Mouse (Mus musculus): Measurements from ENCODE around the gene Paics. TPM values are rescaled to one million over a fixed set of nuclear protein-coding genes. Genes with fewer than 3 reads are reported as not detected.
A peak's percentile ranks its signal among the peaks of the same experiment; 100 is the strongest.
"Not testable (repeated sequence)": the region's sequence is repeated elsewhere in the genome, so short reads cannot be mapped to it uniquely, and the experiment has no call there.

Paics gene
- 5.9 and 6.1 TPM in 2 replicates for polyA plus RNA-seq (2012; rRNA removed)

GRCm38 (mm10) chr5:76951106-76952027, at the start of gene Paics, which contains the start of gene Ppat:
Paics (plus strand) TSS chr5:76951307.
Ppat (minus strand) TSS chr5:76951578.
- peak within 1 kb of the TSS; percentile 80 for H3K27ac ChIP-seq (ENCODE audit: insufficient read depth, low read depth, low read length)
- under 1% methylated on average over 81 of the region's 81 CpGs for WGBS
- TF ChIP-seq CTCF (IDR thresholded peaks at IDR 0.05; ENCODE audit: extremely low read depth, insufficient read length, insufficient replicate concordance, low read depth, low read length): no peak
- TF ChIP-seq POLR2A (IDR thresholded peaks at IDR 0.05; ENCODE audit: low read depth, low read length): peak; percentile 40; the same call in 1 of the 2 replicates
- no peaks in the 10 kb centered on the region; the same call in 1 of the 2 replicates for H3K36me3 ChIP-seq (ENCODE audit: control insufficient read depth, insufficient read depth, low read length)
- H3K4me3 ChIP-seq (ENCODE audit: low read depth, low read length): peak within 1 kb of the TSS; percentile 73
- H3K27me3 ChIP-seq (ENCODE audit: control insufficient read depth, insufficient read depth, low read length): no peaks in the 10 kb centered on the region
- H3K4me1 ChIP-seq (ENCODE audit: control insufficient read depth, insufficient read depth, insufficient read length, low read length): peaks cover 10% of the 10 kb centered on the region; the same call in 1 of the 2 replicates

- no peak for TF ChIP-seq POLR2A (IDR thresholded peaks at IDR 0.05; ENCODE audit: low read depth, low read length)
- no peak for TF ChIP-seq CTCF (IDR thresholded peaks at IDR 0.05; ENCODE audit: extremely low read depth, insufficient read length, insufficient replicate concordance, low read depth, low read length)
- H3K27ac ChIP-seq (ENCODE audit: insufficient read depth, low read depth, low read length): no peak overlapping the region
- no peaks in the 10 kb centered on the region for H3K27me3 ChIP-seq (ENCODE audit: control insufficient read depth, insufficient read depth, low read length)
- no peaks in the 10 kb centered on the region; the same call in 1 of the 2 replicates for H3K4me1 ChIP-seq (ENCODE audit: control insufficient read depth, insufficient read depth, insufficient read length, low read length)
- 65% methylated on average over 4 of the region's 4 CpGs for whole genome bisulfite sequencing
- no peak overlapping the region for H3K4me3 ChIP-seq (ENCODE audit: low read depth, low read length)
- H3K36me3 ChIP-seq (ENCODE audit: control insufficient read depth, insufficient read depth, low read length): peaks cover 5% of the 10 kb centered on the region; the same call in 1 of the 2 replicates
Observed at GRCm38 (mm10) chr5:76902131-76902530, 49.0 kb upstream of the Paics start.

- Histone ChIP-seq H3K4me3 (ENCODE audit: low read depth, low read length) (peak overlapping the region; percentile 82), H3K27me3 (ENCODE audit: control insufficient read depth, insufficient read depth, low read length) (no peaks in the 10 kb centered on the region), H3K4me1 (ENCODE audit: control insufficient read depth, insufficient read depth, insufficient read length, low read length) (no peaks in the 10 kb centered on the region; the same call in 1 of the 2 replicates), H3K27ac (ENCODE audit: insufficient read depth, low read depth, low read length) (no peak overlapping the region), H3K36me3 (ENCODE audit: control insufficient read depth, insufficient read depth, low read length) (peaks cover 5% of the 10 kb centered on the region; the same call in 1 of the 2 replicates)
- TF ChIP-seq POLR2A (IDR thresholded peaks at IDR 0.05; ENCODE audit: low read depth, low read length): no peak
- no peak for TF ChIP-seq CTCF (IDR thresholded peaks at IDR 0.05; ENCODE audit: extremely low read depth, insufficient read length, insufficient replicate concordance, low read depth, low read length)
- under 1% methylated on average over 19 of the region's 19 CpGs for WGBS
Observed at GRCm38 (mm10) chr5:76904713-76905404, 46.2 kb upstream of the Paics start.

GRCm38 (mm10) chr5:76905405-76906154, 45.5 kb upstream of the Paics start, which contains the start of gene Aasdh:
Aasdh (minus strand) TSS chr5:76905514.
- TF ChIP-seq POLR2A (IDR thresholded peaks at IDR 0.05; ENCODE audit: low read depth, low read length) (peak; percentile 87), CTCF (IDR thresholded peaks at IDR 0.05; ENCODE audit: extremely low read depth, insufficient read length, insufficient replicate concordance, low read depth, low read length) (no peak)
- H3K4me1 ChIP-seq (ENCODE audit: control insufficient read depth, insufficient read depth, insufficient read length, low read length): no peaks in the 10 kb centered on the region; the same call in 1 of the 2 replicates

GRCm38 (mm10) chr5:76906155-76906499, 45.0 kb upstream of the Paics start:
- WGBS: 26% methylated on average over 3 of the region's 3 CpGs

More at GRCm38 (mm10) chr5:76905405-76906154, 45.5 kb upstream of the Paics start, which contains the start of gene Aasdh:
- Histone ChIP-seq H3K36me3 (ENCODE audit: control insufficient read depth, insufficient read depth, low read length) (peaks cover 5% of the 10 kb centered on the region; the same call in 1 of the 2 replicates), H3K4me3 (ENCODE audit: low read depth, low read length) (peak within 1 kb of the TSS; percentile 82), H3K27me3 (ENCODE audit: control insufficient read depth, insufficient read depth, low read length) (no peaks in the 10 kb centered on the region), H3K27ac (ENCODE audit: insufficient read depth, low read depth, low read length) (peak within 1 kb of the TSS; percentile 78)
- under 1% methylated on average over 47 of the region's 47 CpGs for WGBS

GRCm38 (mm10) chr5:76910807-76911206, 40.3 kb upstream of the Paics start:
- Histone ChIP-seq H3K27ac (ENCODE audit: insufficient read depth, low read depth, low read length) (no peak overlapping the region), H3K27me3 (ENCODE audit: control insufficient read depth, insufficient read depth, low read length) (no peaks in the 10 kb centered on the region), H3K4me3 (ENCODE audit: low read depth, low read length) (no peak overlapping the region), H3K36me3 (ENCODE audit: control insufficient read depth, insufficient read depth, low read length) (peaks cover 6% of the 10 kb centered on the region), H3K4me1 (ENCODE audit: control insufficient read depth, insufficient read depth, insufficient read length, low read length) (no peaks in the 10 kb centered on the region)
- TF ChIP-seq POLR2A (IDR thresholded peaks at IDR 0.05; ENCODE audit: low read depth, low read length) (no peak), CTCF (IDR thresholded peaks at IDR 0.05; ENCODE audit: extremely low read depth, insufficient read length, insufficient replicate concordance, low read depth, low read length) (no peak)
- WGBS: 61% methylated on average over 3 of the region's 3 CpGs

More at GRCm38 (mm10) chr5:76906155-76906499, 45.0 kb upstream of the Paics start:
- peaks cover 5% of the 10 kb centered on the region; the same call in 1 of the 2 replicates for H3K36me3 ChIP-seq (ENCODE audit: control insufficient read depth, insufficient read depth, low read length)
- no peaks in the 10 kb centered on the region; the same call in 1 of the 2 replicates for H3K4me1 ChIP-seq (ENCODE audit: control insufficient read depth, insufficient read depth, insufficient read length, low read length)
- no peak for TF ChIP-seq CTCF (IDR thresholded peaks at IDR 0.05; ENCODE audit: extremely low read depth, insufficient read length, insufficient replicate concordance, low read depth, low read length)
- no peak for TF ChIP-seq POLR2A (IDR thresholded peaks at IDR 0.05; ENCODE audit: low read depth, low read length)
- no peak overlapping the region for H3K27ac ChIP-seq (ENCODE audit: insufficient read depth, low read depth, low read length)
- no peaks in the 10 kb centered on the region for H3K27me3 ChIP-seq (ENCODE audit: control insufficient read depth, insufficient read depth, low read length)
- H3K4me3 ChIP-seq (ENCODE audit: low read depth, low read length): no peak overlapping the region; the same call in 1 of the 2 replicates

GRCm38 (mm10) chr5:76912522-76912921, 38.6 kb upstream of the Paics start:
- WGBS: 94% methylated on average over 5 of the region's 5 CpGs
- H3K27ac ChIP-seq (ENCODE audit: insufficient read depth, low read depth, low read length); H3K36me3 ChIP-seq (ENCODE audit: control insufficient read depth, insufficient read depth, low read length); H3K27me3 ChIP-seq (ENCODE audit: control insufficient read depth, insufficient read depth, low read length); H3K4me3 ChIP-seq (ENCODE audit: low read depth, low read length); H3K4me1 ChIP-seq (ENCODE audit: control insufficient read depth, insufficient read depth, insufficient read length, low read length): not testable (repeated sequence)

Data from small intestine, adult 2 months (tissue).